Mouse (Mus musculus) stomach, embryonic 16.5 days (tissue): ENCODE data around the gene Bcorl1. TPM values are rescaled to one million over a fixed set of nuclear protein-coding genes. Genes with fewer than 3 reads are reported as not detected.

ENCODE experiments used
- ATAC-seq: fragments of 200-750 bp; cut with Nextera tagmentation; 2 replicates; pipeline ENCODE4 v1.8.0; 2017; ENCODE audit warnings: moderate number of reproducible peaks, moderate TSS enrichment; ENCODE audit not compliant: insufficient read depth, low FRiP score
- H3K27ac ChIP-seq: fragments of 300-500 bp; sonication (generic); 2 replicates; pipeline ENCODE4 v1.5.1; 2014; ENCODE audit warnings: low read length
- H3K27me3 ChIP-seq: fragments of 300-500 bp; sonication (generic); 2 replicates; pipeline ENCODE4 v1.6.1; 2014; ENCODE audit warnings: low read length, control low read depth, mixed read lengths; ENCODE audit not compliant: control insufficient read depth, insufficient read depth
- H3K36me3 ChIP-seq: fragments of 300-500 bp; sonication (generic); 2 replicates; pipeline ENCODE4 v1.6.1; 2014; ENCODE audit warnings: low read length; ENCODE audit not compliant: control insufficient read depth, insufficient read depth
- H3K4me1 ChIP-seq: fragments of 300-500 bp; sonication (generic); 2 replicates; pipeline ENCODE4 v1.6.1; 2014; ENCODE audit warnings: low read length, control low read depth, mixed read lengths; ENCODE audit not compliant: control insufficient read depth, insufficient read depth
- H3K4me2 ChIP-seq: fragments of 300-500 bp; sonication (generic); 2 replicates; pipeline ENCODE4 v1.6.1; 2014; ENCODE audit warnings: low read depth, low read length, mixed read lengths
- H3K4me3 ChIP-seq: fragments of 300-500 bp; sonication (generic); replicated peaks from 2 replicates; pipeline ENCODE4 v1.5.1; 2014; ENCODE audit warnings: mild to moderate bottlenecking, low read length
- H3K9ac ChIP-seq: fragments of 300-500 bp; sonication (generic); 2 replicates; pipeline ENCODE4 v1.6.1; 2014; ENCODE audit warnings: low read length
- H3K9me3 ChIP-seq: fragments of 300-500 bp; sonication (generic); replicated peaks from 2 replicates; pipeline ENCODE4 v1.6.1; 2016; ENCODE audit warnings: low read length, control low read depth; ENCODE audit not compliant: control insufficient read depth
- WGBS: fragments of 180-500 bp; shearing (Covaris S2); extraction: QIAGEN DNeasy Blood & Tissue Kit; methylation state at CpG from one replicate; pipeline ENCODE4 v1.1.7; 2014; 5-methylcytosine and 5-hydroxymethylcytosine counted together
- polyA plus RNA-seq: library from polyadenylated mRNA; unstranded; fragments of >200 nt; fragmentation: Nextera tagmentation; extraction: Ambion mirVana; gene quantifications from 2 replicates; pipeline ENCODE4 v1.2.1, GENCODE M21; 2015

The Bcorl1 gene
- polyA plus RNA-seq, 1 experiment from 2014 or later = 5.2 TPM

GRCm38 (mm10) chrX:48441954-48442353 lies 100.8 kb downstream of the Bcorl1 start:
- no peaks in the 10 kb centered on the region for H3K36me3 ChIP-seq
- 70% methylated on average over 7 of the region's 7 CpGs for WGBS
- no peak overlapping the region for H3K9ac ChIP-seq
- peaks cover 4% of the 10 kb centered on the region for H3K4me1 ChIP-seq
- no peaks in the 10 kb centered on the region for H3K27me3 ChIP-seq
- H3K4me2 ChIP-seq = no peak overlapping the region
- H3K9me3 ChIP-seq = no peaks in the 10 kb centered on the region
- H3K4me3 ChIP-seq = no peak overlapping the region
- ATAC-seq = no peak
- H3K27ac ChIP-seq = no peak overlapping the region

GRCm38 (mm10) chrX:48444677-48445076 lies 103.5 kb downstream of the Bcorl1 start:
- no peaks in the 10 kb centered on the region; the same call in 1 of the 2 replicates for H3K4me1 ChIP-seq
- H3K9ac ChIP-seq = no peak overlapping the region
- no peak overlapping the region for H3K27ac ChIP-seq
- H3K4me3 ChIP-seq = no peak overlapping the region
- H3K9me3 ChIP-seq = no peaks in the 10 kb centered on the region
- no peak overlapping the region for H3K4me2 ChIP-seq
- no peaks in the 10 kb centered on the region for H3K36me3 ChIP-seq
- no peak for ATAC-seq
- H3K27me3 ChIP-seq = no peaks in the 10 kb centered on the region
- 77% methylated on average over 4 of the region's 4 CpGs for WGBS

GRCm38 (mm10) chrX:48449646-48450045 lies 108.5 kb downstream of the Bcorl1 start:
- no peaks in the 10 kb centered on the region for H3K27me3 ChIP-seq
- 38% methylated on average over 10 of the region's 10 CpGs for WGBS
- no peaks in the 10 kb centered on the region for H3K9me3 ChIP-seq
- H3K4me1 ChIP-seq = 0 out of 2 replicates have a peak, but pooled peaks cover 4% of the 10 kb centered on the region
- 0 out of 2 replicates have a peak overlapping the region, but pooled peaks have one; percentile 2 for H3K4me2 ChIP-seq
- H3K27ac ChIP-seq = no peak overlapping the region
- H3K36me3 ChIP-seq = no peaks in the 10 kb centered on the region
- H3K9ac ChIP-seq = no peak overlapping the region
- ATAC-seq = no peak
- no peak overlapping the region for H3K4me3 ChIP-seq

- ATAC-seq = no peak
Measured at GRCm38 (mm10) chrX:48452231-48452890, 111.2 kb downstream of the Bcorl1 start.

GRCm38 (mm10) chrX:48452931-48453673 lies 111.9 kb downstream of the Bcorl1 start:
- Histone ChIP-seq H3K4me2 (peak overlapping the region; percentile 57), H3K27ac (peak overlapping the region; percentile 87), H3K27me3 (no peaks in the 10 kb centered on the region), H3K9me3 (no peaks in the 10 kb centered on the region), H3K9ac (peak overlapping the region; percentile 81), H3K4me1 (0 out of 2 replicates have a peak, but pooled peaks cover 6% of the 10 kb centered on the region), H3K36me3 (no peaks in the 10 kb centered on the region), H3K4me3 (peak overlapping the region; percentile 65)
- ATAC-seq = no peak
- 8% methylated on average over 51 of the region's 71 CpGs for WGBS

More at GRCm38 (mm10) chrX:48452231-48452890, 111.2 kb downstream of the Bcorl1 start:
- H3K27ac ChIP-seq = peak overlapping the region; percentile 87
- peak overlapping the region; percentile 81 for H3K9ac ChIP-seq
- WGBS = 25% methylated on average over 9 of the region's 9 CpGs
- H3K4me2 ChIP-seq = peak overlapping the region; percentile 57
- no peaks in the 10 kb centered on the region for H3K36me3 ChIP-seq
- H3K4me3 ChIP-seq = peak overlapping the region; percentile 65
- H3K9me3 ChIP-seq = no peaks in the 10 kb centered on the region
- 0 out of 2 replicates have a peak, but pooled peaks cover 6% of the 10 kb centered on the region for H3K4me1 ChIP-seq
- H3K27me3 ChIP-seq = no peaks in the 10 kb centered on the region

GRCm38 (mm10) chrX:48453736-48454494 lies 112.8 kb downstream of the Bcorl1 start:
- Histone ChIP-seq H3K9me3 (no peaks in the 10 kb centered on the region), H3K4me1 (0 out of 2 replicates have a peak, but pooled peaks cover 6% of the 10 kb centered on the region), H3K36me3 (no peaks in the 10 kb centered on the region), H3K4me3 (peak overlapping the region; percentile 65), H3K9ac (peak overlapping the region; percentile 81), H3K27ac (peak overlapping the region; percentile 87), H3K27me3 (no peaks in the 10 kb centered on the region), H3K4me2 (peak overlapping the region; percentile 57)
- ATAC-seq = peak; percentile 95
- WGBS = 15% methylated on average over 42 of the region's 91 CpGs

- peak overlapping the region; percentile 76 for H3K27ac ChIP-seq
- 20% methylated on average over 18 of the region's 21 CpGs for WGBS
- peak overlapping the region; percentile 65 for H3K4me3 ChIP-seq
- no peaks in the 10 kb centered on the region for H3K9me3 ChIP-seq
- H3K27me3 ChIP-seq = no peaks in the 10 kb centered on the region
- no peaks in the 10 kb centered on the region for H3K36me3 ChIP-seq
- peak; percentile 53 for ATAC-seq
- H3K4me1 ChIP-seq = 0 out of 2 replicates have a peak, but pooled peaks cover 6% of the 10 kb centered on the region
- H3K9ac ChIP-seq = peak overlapping the region; percentile 81
- H3K4me2 ChIP-seq = peak overlapping the region; percentile 57
Measured at GRCm38 (mm10) chrX:48454495-48454878, 113.3 kb downstream of the Bcorl1 start.

- 0 out of 2 replicates have a peak overlapping the region, but pooled peaks have one; percentile 16 for H3K9ac ChIP-seq
- no peaks in the 10 kb centered on the region for H3K9me3 ChIP-seq
- no peaks in the 10 kb centered on the region for H3K27me3 ChIP-seq
- WGBS = 24% methylated on average over 9 of the region's 9 CpGs
- no peak for ATAC-seq
- H3K36me3 ChIP-seq = no peaks in the 10 kb centered on the region
- H3K4me1 ChIP-seq = 0 out of 2 replicates have a peak, but pooled peaks cover 6% of the 10 kb centered on the region
- H3K4me2 ChIP-seq = peak overlapping the region; percentile 57
- peak overlapping the region; percentile 76; the same call in 1 of the 2 replicates for H3K27ac ChIP-seq
- H3K4me3 ChIP-seq = peak overlapping the region; percentile 65; the same call in 1 of the 2 replicates
Measured at GRCm38 (mm10) chrX:48455018-48455417, 113.9 kb downstream of the Bcorl1 start.
